Mouse (Mus musculus): ENCODE results near the gene Cnksr1.
"Not testable (repeated sequence)": the region's sequence is repeated elsewhere in the genome, so short reads cannot be mapped to it uniquely, and the experiment has no call there.

Cnksr1 gene

DNA sequence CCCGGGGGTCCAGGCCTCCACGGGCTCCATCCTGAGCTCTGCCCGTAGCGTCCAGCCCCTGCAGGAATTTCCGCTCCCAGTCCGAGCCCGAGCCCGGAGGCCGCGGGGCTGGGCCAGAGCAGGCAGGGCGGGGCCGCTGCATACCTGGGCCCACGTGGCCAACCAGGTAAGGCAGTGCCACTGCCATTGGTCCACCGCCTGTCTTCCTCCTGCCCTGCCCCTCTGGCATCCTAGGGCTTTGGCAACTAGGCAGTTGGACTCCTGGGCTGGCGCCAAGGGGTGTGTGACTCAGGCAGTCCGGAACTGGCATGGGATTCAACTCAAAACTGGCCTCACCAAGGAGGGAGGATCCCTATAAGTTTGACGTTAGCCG lies at the start of gene Cnksr1:
Gene Cnksr1, minus strand, starts transcription at position 121 of the 373 bp plus-strand sequence.
- DNase-seq (ENCODE audit: low read depth, low spot score) = no peak

DNA sequence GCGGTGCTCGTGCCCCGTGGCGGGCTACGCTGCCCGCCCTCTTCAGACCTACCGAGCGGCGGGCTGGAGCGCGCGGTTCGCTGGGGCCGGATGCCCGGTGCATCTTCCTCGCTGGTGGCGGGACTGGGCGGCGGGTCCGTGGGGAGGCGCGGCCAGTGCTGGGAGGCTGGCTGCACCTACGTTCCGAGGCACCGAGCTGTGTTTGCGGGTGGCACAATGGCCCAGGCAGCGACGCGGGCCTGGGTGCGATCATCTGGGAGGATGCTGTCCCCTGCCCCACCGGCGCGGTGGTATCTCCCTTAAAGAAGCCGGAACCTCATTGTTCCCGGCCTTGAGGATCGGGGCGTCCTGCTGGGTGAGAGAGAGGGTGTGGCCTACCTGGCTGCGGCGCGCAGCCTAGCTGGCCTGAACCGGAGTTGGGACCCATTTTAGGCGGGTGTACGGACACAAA lies 49.4 kb upstream of the Cnksr1 start, which contains the start of gene Pdik1l:
Gene Pdik1l, minus strand, starts transcription at position 321 of the 451 bp plus-strand sequence.
- DNase-seq (ENCODE audit: low read depth, low spot score) = no peak

DNA sequence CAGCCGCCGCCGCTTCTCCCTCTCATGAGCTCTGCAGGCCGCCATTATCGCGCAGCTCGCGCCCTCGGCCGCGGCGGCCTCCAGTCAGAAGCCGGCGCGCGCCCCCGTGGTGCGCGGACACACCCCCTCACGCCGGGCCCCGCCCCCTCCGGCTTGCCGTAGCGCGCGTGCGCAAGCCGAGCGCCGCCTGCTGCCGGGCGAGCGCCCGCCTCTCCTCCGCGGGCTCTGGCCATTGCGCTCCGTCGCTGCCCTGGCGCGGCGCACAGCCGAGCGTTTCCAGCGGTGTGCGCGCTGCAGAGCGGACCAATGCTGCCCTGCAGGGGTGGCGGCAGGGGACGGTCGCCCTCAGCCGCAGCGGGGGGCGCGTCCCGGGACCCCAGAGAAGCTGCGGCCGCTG lies 49.0 kb upstream of the Cnksr1 start:
- no peak for DNase-seq (ENCODE audit: low read depth, low spot score)

DNA sequence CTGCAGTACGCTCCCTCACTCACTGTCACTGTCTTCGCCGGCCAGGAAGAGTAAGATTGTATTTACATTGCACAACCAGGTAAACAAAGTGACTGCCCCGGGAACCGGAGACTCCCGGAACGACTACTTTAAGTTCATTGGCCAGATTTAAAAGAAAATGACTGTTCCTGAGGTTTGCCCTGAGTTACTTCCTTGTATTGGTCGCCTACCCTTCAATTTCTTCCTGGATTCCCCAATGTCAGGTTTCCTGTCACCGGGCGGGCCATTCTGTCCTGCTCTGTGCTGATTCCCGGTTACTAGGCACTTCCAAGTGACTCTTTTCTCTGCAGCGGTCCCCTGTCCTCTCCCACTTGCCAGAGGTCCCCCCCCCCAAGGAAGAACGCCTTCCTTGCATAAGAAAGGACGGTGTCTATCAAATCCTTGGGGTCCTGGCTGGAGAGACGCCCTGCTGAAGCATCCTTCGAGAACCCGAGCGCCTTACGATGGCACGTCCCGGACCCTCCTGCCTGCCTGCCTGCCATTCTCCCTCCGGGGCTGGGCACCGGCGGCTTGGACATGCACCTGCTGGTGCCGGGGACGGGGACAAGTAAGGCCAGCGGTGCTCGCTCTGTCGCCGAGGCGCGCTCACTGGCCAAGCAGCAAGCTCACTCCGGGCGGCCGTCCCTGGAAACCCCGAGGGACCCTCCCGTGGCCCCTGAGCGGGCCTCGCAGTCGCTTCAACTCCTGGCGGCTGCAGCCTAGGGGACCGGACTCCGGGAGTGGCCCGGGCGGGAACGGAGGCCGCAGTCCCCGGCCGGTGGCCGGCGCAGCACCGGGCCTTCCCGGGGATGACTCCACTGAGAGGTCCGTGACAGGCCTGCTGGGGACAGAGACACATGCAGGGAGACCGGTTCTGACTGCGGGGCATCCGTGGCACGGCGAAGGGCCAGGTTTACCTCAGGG lies 48.3 kb upstream of the Cnksr1 start:
- no peak for DNase-seq (ENCODE audit: low read depth, low spot score)

DNA sequence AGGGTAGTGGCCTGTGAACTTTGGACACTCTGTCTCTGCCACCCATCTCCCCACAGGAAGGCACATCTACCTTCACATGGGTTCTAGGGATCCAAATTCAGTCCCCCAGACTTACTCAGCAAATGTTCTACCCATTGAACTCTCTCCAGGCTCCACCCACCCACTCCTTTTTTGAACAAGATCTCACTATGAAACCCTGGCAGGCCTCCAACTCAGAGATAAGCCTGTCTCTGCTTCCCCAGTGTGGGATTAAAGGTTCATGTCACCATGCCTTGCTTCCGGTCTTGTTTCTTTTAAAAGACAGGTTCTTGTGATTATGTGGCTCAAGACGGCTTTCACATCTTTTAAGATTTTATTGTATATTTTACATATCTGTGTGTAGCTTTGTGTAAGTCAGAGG lies 46.7 kb upstream of the Cnksr1 start:
- DNase-seq (ENCODE audit: low read depth, low spot score) = no peak

DNA sequence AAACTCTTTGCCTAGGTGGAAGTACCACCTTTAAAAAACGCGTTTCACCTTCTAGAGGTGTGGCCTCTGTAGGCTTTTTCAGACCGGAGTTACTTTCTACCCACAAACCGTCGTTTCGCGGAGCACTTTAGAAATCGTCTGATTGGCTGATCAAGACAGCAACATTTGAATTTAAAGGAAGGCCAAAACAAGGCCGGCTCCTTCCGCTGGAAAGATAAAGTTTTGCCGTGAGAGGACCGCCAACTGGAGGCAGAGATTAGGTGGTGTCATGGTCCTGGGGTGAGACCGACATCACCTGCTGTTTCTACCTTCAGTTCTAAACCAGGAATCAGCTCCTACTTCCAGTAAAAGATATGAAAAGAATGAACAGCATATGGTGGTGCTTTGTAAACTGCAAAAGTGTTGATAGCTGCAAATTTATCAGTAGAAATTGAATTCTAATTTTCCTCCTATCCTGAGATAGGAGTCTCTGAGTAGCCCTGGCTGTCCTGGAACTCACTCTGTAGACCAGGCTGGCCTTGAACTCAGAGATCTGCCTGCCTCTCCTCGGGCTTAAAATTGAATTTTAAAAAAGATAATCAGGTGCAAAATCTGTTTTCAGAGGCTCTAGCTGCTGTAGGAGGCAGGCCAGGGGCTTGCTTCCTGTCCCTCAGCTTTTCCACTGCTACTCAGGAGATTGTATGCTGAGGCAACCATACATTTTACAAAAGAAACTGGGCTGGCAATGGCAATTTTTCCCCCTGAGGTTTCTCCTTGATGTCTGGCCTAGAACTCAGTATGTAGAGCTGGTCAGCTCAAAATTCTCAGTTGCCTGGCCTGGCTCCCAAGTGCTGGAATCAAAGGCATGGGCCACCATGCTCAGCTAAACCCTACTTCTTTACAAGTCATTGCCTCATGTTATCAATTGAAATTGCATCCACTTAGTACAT lies 35.5 kb upstream of the Cnksr1 start:
- DNase-seq (ENCODE audit: low read depth, low spot score) = no peak

DNA sequence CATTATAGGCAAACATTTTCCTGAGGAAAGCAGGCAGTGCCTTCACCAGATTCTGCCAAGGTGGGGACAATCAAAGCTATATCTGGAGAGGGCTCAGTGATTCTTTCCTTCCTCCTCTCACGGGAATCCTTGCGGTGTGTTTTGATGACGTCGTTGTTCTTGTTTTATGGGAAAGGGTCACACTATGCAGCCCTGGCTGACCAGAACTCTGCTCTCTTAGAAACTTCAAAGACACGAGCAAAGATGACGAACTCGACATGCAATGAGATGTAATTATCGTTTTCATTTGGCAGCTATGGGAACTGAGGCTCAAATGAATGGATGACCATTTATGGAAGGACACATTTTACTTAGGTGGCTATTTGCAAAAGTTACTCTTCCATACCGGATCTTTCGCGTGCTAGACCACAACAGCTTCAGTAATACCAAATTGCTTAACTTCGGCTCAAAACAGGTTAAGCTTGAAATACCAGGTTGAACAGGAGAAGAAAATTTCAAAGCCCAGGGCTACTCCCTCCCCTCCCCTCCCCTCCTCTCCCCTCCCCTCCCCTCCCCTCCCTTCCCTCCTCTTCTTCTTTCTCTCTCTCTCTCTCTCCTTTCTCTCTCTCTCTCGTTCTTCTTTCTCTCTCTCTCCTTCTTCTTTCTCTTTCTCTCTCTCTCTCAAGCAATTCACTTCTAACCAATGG lies 34.7 kb upstream of the Cnksr1 start:
- DNase-seq (ENCODE audit: low read depth, low spot score) = no peak

DNA sequence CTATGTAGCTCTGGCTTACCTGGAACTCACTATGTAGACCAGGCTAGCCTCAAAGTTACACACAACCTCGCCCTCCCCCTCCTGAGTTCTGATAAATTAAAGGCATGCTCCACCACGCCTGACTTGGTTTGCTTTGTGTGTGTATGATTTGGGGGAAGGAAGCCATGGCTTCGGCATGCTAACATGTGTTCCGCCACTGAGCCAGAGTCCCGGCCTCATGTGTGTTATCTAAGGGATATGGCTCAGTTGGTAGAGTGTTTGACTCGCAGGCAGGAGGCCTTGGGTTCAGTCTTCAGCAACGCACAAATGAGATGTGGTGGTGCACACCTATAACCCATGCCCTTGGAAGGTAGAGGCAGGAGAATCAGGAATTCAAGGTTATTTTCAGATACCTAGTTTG lies 33.8 kb upstream of the Cnksr1 start:
- no peak for DNase-seq (ENCODE audit: low read depth, low spot score)

DNA sequence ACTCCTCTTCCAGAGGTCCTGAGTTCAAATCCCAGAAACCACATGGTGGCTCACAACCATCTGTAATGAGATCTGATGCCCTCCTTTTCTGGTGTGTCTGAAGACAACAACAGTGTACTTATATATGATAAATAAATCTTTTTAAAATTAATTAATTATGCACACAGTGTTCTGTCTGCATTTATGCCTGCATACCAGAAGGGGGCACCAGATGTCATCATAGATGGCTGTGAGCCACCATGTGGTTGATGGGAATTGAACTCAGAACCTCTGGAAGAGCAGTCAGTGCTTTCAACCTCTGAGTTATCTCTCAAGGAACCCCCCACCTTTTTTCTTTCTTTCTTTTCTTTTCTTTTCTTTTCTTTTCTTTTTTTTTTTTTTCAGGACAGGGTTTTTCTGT lies 31.4 kb upstream of the Cnksr1 start:
- not testable (repeated sequence) for DNase-seq (ENCODE audit: low read depth, low spot score)

DNA sequence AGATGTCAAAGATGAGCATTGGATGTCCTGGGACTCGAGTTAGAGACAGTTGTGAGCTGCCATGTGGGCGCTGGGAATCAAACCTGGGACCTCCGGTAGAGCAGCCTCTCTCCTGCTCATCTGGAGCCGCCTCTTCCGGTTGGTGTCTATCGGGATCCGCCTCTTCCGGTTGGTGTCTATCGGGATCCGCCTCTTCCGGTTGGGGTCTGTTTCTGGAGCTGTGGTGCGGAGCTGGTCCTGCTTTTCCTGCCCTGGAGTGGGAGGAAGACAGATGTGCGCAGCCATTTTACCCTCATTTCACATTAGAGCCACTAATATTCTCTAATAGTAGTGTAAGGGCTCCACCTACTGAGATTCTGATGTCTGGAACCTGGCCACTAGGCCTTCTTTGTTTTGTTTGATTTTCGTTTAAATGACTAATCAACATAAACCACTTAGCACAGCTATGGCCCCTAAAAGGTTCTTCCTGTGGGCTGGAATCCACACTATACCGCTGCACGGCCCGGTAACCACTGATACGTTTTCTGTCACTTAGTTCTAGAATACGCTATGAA lies 30.0 kb upstream of the Cnksr1 start:
- no peak for DNase-seq (ENCODE audit: low read depth, low spot score)

DNA sequence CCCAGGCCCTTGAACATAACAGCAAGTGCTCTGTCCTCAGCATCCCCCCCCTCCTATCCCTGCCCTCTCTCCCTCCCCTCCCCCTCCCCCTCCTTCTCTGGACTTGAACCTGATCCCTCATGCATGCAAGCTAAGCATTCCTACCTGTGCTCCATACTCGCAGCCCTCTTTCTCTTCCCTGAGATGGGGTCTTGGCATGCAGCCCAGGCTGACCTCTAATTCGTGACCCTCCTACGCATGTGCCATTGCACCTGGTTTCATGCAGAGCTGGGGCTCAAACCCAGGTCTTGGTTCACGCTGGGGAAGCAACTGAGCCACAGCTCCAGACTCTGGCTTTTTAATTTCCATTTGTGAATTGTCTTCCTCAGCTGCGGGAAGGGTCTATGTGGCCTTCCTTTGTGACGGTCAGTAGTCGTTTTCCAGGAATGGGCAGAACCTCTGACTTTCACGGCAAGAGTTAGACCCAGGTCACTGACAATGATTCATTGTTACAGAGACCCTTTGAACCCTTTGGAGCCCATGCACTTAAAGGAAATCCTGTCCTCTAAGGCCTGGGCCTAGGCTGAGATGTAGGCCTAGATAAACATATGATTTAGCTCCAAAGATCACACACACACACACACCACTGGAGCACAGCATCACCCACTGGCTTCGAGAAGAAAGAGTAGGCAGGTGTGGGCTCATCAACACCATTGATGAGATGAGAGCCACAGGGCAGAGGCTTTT lies 27.8 kb upstream of the Cnksr1 start:
- no peak for DNase-seq (ENCODE audit: low read depth, low spot score)

DNA sequence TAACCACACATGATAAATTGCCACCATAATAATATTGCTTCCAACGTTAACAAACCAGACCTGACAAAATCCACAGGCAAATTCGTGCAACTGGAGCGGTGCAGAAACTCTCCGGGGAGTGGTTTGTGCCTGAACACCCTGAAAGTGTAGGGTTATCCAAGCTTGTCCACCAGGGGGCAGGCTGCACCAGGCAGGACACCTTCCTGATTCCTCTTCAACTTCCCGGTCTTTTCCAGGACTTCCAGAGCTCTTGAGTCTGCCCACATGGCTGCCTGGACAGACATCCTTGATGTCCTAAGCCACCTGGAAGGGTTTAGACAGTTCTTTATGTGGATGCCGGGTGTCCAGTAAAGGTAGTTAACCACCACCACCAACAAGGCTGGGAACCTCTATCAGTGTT lies 25.0 kb upstream of the Cnksr1 start:
- no peak for DNase-seq (ENCODE audit: low read depth, low spot score)

DNA sequence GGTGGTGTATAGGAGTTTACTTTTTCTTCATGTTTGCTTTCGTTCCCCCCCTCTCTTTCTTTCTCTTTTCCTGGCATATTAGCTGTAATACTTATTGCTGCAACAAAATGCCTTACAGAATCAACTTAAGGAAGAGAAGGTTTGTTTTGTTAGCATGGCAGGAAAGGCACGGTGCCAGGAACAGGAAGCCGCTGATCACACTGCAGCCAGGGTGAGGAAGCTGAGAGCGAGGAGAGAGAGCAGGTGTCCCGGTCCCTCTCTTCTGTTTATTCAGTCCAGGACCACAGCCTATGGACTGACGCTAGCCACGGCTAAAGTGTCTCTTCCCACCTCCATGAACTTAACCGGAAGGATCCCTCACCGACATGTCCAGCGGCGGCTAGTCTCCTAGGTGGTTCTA lies 20.2 kb upstream of the Cnksr1 start:
- no peak for DNase-seq (ENCODE audit: low read depth, low spot score)

DNA sequence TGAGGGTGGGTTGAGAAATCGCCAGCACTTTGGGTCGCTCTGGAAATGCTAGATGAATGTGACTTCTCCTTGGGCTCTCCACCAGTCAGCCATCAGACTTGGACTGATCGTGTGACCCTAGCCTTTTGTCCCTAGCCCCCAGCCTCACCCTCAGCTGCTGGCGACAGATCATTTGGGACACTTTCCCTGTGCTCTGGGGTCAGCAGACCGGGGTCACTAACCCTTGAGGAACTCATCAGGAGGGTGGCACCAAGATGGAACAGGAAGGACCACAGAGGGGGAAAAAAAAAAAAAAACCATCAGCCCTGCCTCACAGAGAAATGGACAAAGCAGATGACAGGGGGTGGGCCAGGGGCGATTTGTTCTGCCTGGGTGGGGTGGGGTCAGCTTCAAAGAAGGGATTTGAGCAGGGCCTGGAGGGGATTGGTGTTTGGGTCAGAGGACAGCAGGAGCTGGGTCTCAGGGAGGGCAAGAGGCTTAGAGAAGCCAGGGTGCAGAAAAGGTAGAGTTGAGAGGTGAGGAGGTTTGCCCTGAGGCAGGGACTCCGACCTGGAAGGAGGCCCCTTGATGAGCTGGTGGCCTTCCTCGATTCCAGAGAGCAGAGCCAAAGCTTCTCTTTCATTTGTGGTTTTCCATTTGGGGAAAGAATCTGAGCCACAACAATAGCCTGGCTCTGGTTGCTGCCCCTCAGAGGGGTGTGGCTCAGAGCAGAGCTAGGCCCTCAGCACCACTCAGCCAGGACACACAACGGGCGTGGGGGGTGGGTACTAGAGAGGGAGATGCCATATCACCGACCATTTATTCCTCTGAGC lies 19.2 kb upstream of the Cnksr1 start:
- DNase-seq (ENCODE audit: low read depth, low spot score) = no peak

DNA sequence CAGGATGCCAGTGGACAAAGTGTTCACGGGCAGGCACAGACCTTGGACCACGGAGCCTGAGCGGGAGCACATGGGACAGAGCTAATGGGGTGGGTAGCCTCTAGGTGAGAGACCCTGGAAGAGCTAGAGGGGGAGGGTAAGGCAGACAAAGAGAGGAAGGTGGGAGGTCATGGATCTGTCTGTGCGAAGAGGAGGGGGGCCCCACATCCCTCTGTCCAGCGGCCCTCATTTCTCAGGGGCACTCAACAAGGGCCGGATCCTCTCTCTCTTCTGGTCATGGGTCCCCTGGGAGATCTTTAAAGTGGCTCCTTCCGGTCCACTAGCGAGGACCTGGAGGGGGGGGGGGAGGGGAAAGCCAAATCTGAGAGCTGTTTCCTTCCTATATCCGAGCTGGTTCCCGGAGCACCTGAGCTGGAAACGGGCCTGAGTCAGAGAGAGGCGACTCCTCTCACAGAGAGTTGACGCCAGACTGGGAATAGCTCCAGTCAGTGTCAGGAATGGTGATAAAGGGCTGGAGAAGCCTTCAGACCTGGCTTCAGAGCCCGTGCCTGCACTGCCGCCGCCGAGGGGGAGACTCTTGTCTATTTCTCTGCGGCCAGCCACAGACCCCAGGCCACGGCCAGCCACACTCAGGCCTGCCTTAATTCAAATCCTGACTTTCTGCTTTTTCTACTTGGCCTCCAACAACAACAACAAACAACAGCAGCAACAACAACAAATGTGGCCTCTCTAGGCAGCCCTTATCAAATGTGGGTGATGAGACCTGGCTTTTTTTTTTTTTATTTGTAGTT lies 18.4 kb upstream of the Cnksr1 start:
- no peak for DNase-seq (ENCODE audit: low read depth, low spot score)

DNA sequence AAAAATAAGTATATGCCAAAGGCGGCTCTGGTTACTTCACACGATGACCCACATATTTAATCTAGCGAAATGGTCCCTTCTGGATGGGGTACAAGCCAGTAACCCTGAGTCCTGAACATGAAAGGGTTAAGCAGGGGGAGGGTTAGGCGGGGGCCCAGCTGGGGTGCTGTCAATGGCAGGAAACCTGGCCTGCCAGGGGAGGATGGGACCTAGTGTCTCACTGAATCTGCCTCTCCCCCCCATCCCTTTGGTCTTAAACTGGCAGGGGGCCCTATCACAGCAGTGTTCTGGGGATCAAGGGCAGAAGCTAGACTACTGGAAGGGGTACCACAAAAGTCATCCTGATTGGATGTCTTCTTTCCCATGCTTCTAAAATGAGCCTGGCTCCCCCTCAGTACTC lies 17.7 kb upstream of the Cnksr1 start:
- no peak for DNase-seq (ENCODE audit: low read depth, low spot score)

DNA sequence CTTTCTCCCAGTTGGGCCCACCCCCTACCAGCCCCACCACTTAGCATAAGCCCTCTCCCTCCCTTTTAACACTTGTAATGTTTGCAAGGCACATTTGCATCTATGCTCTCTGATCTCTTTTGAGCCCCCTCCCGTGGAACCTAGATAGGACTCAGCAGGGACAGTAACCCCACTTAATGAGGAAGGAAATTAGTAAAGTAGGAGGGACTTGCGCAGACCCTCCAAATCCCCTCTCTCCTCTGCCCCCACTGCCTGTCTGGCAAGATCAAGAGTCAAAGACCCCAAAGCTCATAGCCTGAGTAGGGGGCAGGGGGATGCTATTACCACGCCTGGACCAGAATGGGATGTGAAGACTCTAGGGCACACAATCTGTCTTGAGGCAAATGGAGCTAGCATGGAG lies 16.6 kb upstream of the Cnksr1 start:
- no peak for DNase-seq (ENCODE audit: low read depth, low spot score)

DNA sequence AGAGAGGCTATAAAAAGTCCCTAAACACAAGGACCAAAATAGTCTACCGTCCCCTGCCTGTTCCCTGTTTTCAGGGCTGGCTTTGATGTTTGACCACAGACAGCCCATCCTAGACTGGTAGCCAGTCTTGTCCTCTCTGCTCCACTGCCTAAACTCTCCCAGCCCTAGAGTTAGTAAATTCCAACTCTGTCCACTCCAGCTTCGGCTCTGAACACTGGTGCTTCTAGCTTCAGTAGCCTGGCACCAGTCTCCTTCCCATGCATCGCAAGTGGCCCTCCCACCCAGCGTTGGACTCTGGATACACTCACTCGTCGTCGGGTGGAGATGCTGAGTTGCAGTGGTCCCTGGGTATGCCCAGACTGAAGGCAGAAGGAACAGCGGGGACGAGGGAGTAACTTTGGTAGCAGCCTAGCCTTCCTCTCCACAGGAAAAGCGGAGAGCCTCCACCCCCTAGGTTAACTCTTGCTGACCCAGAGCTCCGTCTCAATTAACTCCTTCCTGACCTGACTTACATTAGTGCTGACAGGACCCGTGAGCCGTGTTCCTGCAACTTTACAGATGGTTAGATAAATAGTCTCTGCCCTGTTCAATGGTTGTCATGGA lies 15.6 kb upstream of the Cnksr1 start, which contains the start of gene Grrp1:
Gene Grrp1, minus strand, starts transcription at position 385 of the 603 bp plus-strand sequence.
- DNase-seq (ENCODE audit: low read depth, low spot score) = no peak
